Mouse (Mus musculus) intestine, embryonic 14.5 days (tissue): ENCODE measurements around the gene Gfod1. TPM values are rescaled to one million over a fixed set of nuclear protein-coding genes. Genes with fewer than 3 reads are reported as not detected.

Source experiments
- ATAC-seq: fragments of 200-750 bp; cut with Nextera tagmentation; replicated peaks from 2 replicates; pipeline ENCODE4 v1.8.0; 2017; ENCODE audit warnings: low read depth, moderate number of reproducible peaks, moderate TSS enrichment, moderate library complexity; ENCODE audit not compliant: low FRiP score, low TSS enrichment
- DNase-seq: peaks from one replicate; pipeline ENCODE4 v3.0.0-alpha.2; 2018; ENCODE audit warnings: low spot score
- H3K27ac ChIP-seq: fragments of 300-500 bp; sonication (generic); 2 replicates; pipeline ENCODE4 v1.5.1; 2014; ENCODE audit warnings: low read depth, mild to moderate bottlenecking, control low read depth
- H3K27me3 ChIP-seq: fragments of 300-500 bp; sonication (generic); replicated peaks from 2 replicates; pipeline ENCODE4 v1.6.1; 2014; ENCODE audit warnings: low read length, control low read depth; ENCODE audit not compliant: control insufficient read depth, insufficient read depth
- H3K36me3 ChIP-seq: fragments of 300-500 bp; sonication (generic); 2 replicates; pipeline ENCODE4 v1.6.1; 2014; ENCODE audit warnings: low read length, control low read depth; ENCODE audit not compliant: control insufficient read depth, insufficient read depth
- H3K4me1 ChIP-seq: fragments of 300-500 bp; sonication (generic); replicated peaks from 2 replicates; pipeline ENCODE4 v1.6.1; 2014; ENCODE audit warnings: low read length, control low read depth, mixed read lengths; ENCODE audit not compliant: control insufficient read depth, insufficient read depth
- H3K4me2 ChIP-seq: fragments of 300-500 bp; sonication (generic); 2 replicates; pipeline ENCODE4 v1.6.1; 2014; ENCODE audit warnings: low read length
- H3K4me3 ChIP-seq: fragments of 300-500 bp; sonication (generic); 2 replicates; pipeline ENCODE4 v1.5.1; 2014; ENCODE audit warnings: low read depth, low read length, control low read depth, mixed read lengths
- H3K9ac ChIP-seq: fragments of 300-500 bp; sonication (generic); 2 replicates; pipeline ENCODE4 v1.6.1; 2014; ENCODE audit warnings: mild to moderate bottlenecking, low read length
- H3K9me3 ChIP-seq: fragments of 300-500 bp; sonication (generic); 2 replicates; pipeline ENCODE4 v1.6.1; 2016; ENCODE audit warnings: low read length, control low read depth; ENCODE audit not compliant: control insufficient read depth
- WGBS: fragments of 180-500 bp; shearing (Covaris S2); extraction: QIAGEN DNeasy Blood & Tissue Kit; methylation state at CpG from one replicate; pipeline ENCODE4 v1.1.7; 2014; 5-methylcytosine and 5-hydroxymethylcytosine counted together
- polyA plus RNA-seq: library from polyadenylated mRNA; unstranded; fragments of >200 nt; fragmentation: Nextera tagmentation; extraction: Ambion mirVana; gene quantifications from 2 replicates; pipeline ENCODE4 v1.2.1, GENCODE M21; 2014

Gene Gfod1
- polyA plus RNA-seq, 1 experiment from 2014 or later = 0.18 TPM

GRCm38 (mm10) chr13:43217686-43218085 lies 86.3 kb downstream of the Gfod1 start:
- H3K27ac ChIP-seq = no peak overlapping the region

GRCm38 (mm10) chr13:43217059-43217458 lies 86.9 kb downstream of the Gfod1 start:
- peaks cover 13% of the 10 kb centered on the region; the same call in 1 of the 2 replicates for H3K4me1 ChIP-seq
- no peaks in the 10 kb centered on the region for H3K27me3 ChIP-seq
- no peak for ATAC-seq
- H3K9ac ChIP-seq = no peak overlapping the region
- no peak overlapping the region for H3K27ac ChIP-seq
- no peak overlapping the region for H3K4me2 ChIP-seq
- 74% methylated on average over 8 of the region's 8 CpGs for WGBS
- no peak overlapping the region for H3K4me3 ChIP-seq
- no peaks in the 10 kb centered on the region for H3K9me3 ChIP-seq
- DNase-seq = no peak
- H3K36me3 ChIP-seq = no peaks in the 10 kb centered on the region

More at GRCm38 (mm10) chr13:43217686-43218085, 86.3 kb downstream of the Gfod1 start:
- WGBS = 74% methylated on average over 4 of the region's 4 CpGs
- H3K27me3 ChIP-seq = no peaks in the 10 kb centered on the region
- no peak for ATAC-seq
- no peaks in the 10 kb centered on the region for H3K9me3 ChIP-seq
- H3K4me2 ChIP-seq = no peak overlapping the region
- DNase-seq = no peak
- H3K36me3 ChIP-seq = no peaks in the 10 kb centered on the region
- no peak overlapping the region for H3K4me3 ChIP-seq
- H3K4me1 ChIP-seq = peaks cover 10% of the 10 kb centered on the region; the same call in 1 of the 2 replicates
- no peak overlapping the region for H3K9ac ChIP-seq

- Histone ChIP-seq H3K36me3 (no peaks in the 10 kb centered on the region), H3K27ac (no peak overlapping the region), H3K9ac (no peak overlapping the region), H3K4me2 (no peak overlapping the region), H3K4me1 (peaks cover 13% of the 10 kb centered on the region; the same call in 1 of the 2 replicates), H3K9me3 (no peaks in the 10 kb centered on the region), H3K4me3 (no peak overlapping the region), H3K27me3 (no peaks in the 10 kb centered on the region)
- no peak for DNase-seq
- no peak for ATAC-seq
- 55% methylated on average over 9 of the region's 9 CpGs for WGBS
Measured at GRCm38 (mm10) chr13:43215994-43216706, 87.8 kb downstream of the Gfod1 start.

- Histone ChIP-seq H3K4me1 (peaks cover 13% of the 10 kb centered on the region; the same call in 1 of the 2 replicates), H3K9ac (no peak overlapping the region), H3K36me3 (no peaks in the 10 kb centered on the region), H3K27ac (no peak overlapping the region), H3K27me3 (no peaks in the 10 kb centered on the region), H3K4me3 (no peak overlapping the region), H3K9me3 (no peaks in the 10 kb centered on the region), H3K4me2 (peak overlapping the region; percentile 18; the same call in 1 of the 2 replicates)
- 22% methylated on average over 19 of the region's 19 CpGs for WGBS
- DNase-seq (no peak), ATAC-seq (peak; percentile 68)
Measured at GRCm38 (mm10) chr13:43215144-43215993, 88.6 kb downstream of the Gfod1 start.

- H3K27ac ChIP-seq = no peak overlapping the region
- H3K4me1 ChIP-seq = peaks cover 13% of the 10 kb centered on the region; the same call in 1 of the 2 replicates
- no peaks in the 10 kb centered on the region for H3K9me3 ChIP-seq
- DNase-seq = no peak
- no peaks in the 10 kb centered on the region for H3K36me3 ChIP-seq
- no peak for ATAC-seq
- whole genome bisulfite sequencing = 46% methylated on average over 7 of the region's 7 CpGs
- no peaks in the 10 kb centered on the region for H3K27me3 ChIP-seq
- no peak overlapping the region for H3K4me3 ChIP-seq
- no peak overlapping the region for H3K9ac ChIP-seq
- no peak overlapping the region for H3K4me2 ChIP-seq
Measured at GRCm38 (mm10) chr13:43212338-43212737, 91.6 kb downstream of the Gfod1 start.

GRCm38 (mm10) chr13:43210956-43211355 lies 93.0 kb downstream of the Gfod1 start:
- no peak for DNase-seq
- H3K4me3 ChIP-seq = no peak overlapping the region
- 80% methylated on average over 5 of the region's 5 CpGs for WGBS
- H3K9ac ChIP-seq = no peak overlapping the region
- no peak overlapping the region for H3K4me2 ChIP-seq
- H3K9me3 ChIP-seq = no peaks in the 10 kb centered on the region
- no peak overlapping the region for H3K27ac ChIP-seq
- H3K27me3 ChIP-seq = no peaks in the 10 kb centered on the region
- no peaks in the 10 kb centered on the region for H3K36me3 ChIP-seq
- H3K4me1 ChIP-seq = peaks cover 13% of the 10 kb centered on the region; the same call in 1 of the 2 replicates
- ATAC-seq = no peak

GRCm38 (mm10) chr13:43209560-43209959 lies 94.4 kb downstream of the Gfod1 start:
- 85% methylated on average over 5 of the region's 5 CpGs for WGBS
- Histone ChIP-seq H3K9me3 (no peaks in the 10 kb centered on the region), H3K36me3 (no peaks in the 10 kb centered on the region), H3K4me1 (0 out of 2 replicates have a peak, but pooled peaks cover 3% of the 10 kb centered on the region), H3K4me2 (no peak overlapping the region), H3K27ac (no peak overlapping the region), H3K4me3 (no peak overlapping the region), H3K27me3 (no peaks in the 10 kb centered on the region), H3K9ac (no peak overlapping the region)
- ATAC-seq (no peak), DNase-seq (no peak)

- Histone ChIP-seq H3K4me2 (no peak overlapping the region), H3K4me1 (peaks cover 3% of the 10 kb centered on the region; the same call in 1 of the 2 replicates), H3K36me3 (no peaks in the 10 kb centered on the region), H3K9ac (no peak overlapping the region), H3K27ac (no peak overlapping the region), H3K4me3 (no peak overlapping the region), H3K27me3 (no peaks in the 10 kb centered on the region), H3K9me3 (no peaks in the 10 kb centered on the region)
- no peak for ATAC-seq
- WGBS = 51% methylated on average over 16 of the region's 16 CpGs
- DNase-seq = no peak
Measured at GRCm38 (mm10) chr13:43208914-43209439, 95.0 kb downstream of the Gfod1 start.
